Mouse (Mus musculus) midbrain, embryonic 14.5 days (tissue): ENCODE measurements around the gene Med27. TPM values are rescaled to one million over a fixed set of nuclear protein-coding genes. Genes with fewer than 3 reads are reported as not detected.

Experiments
- ATAC-seq: fragments of 200-750 bp; cut with Nextera tagmentation; 2 replicates; pipeline ENCODE4 v1.8.0; 2017; ENCODE audit warnings: moderate number of reproducible peaks, moderate library complexity; ENCODE audit not compliant: low FRiP score, low TSS enrichment
- DNase-seq: peaks from one replicate; pipeline ENCODE4 v3.0.0-alpha.2; 2015
- H3K27ac ChIP-seq: fragments of 300-500 bp; sonication (generic); replicated peaks from 2 replicates; pipeline ENCODE4 v1.5.1; 2014; ENCODE audit warnings: mild to moderate bottlenecking, low read depth, low read length, moderate library complexity
- H3K27me3 ChIP-seq: fragments of 300-500 bp; sonication (generic); 2 replicates; pipeline ENCODE4 v1.6.1; 2014; ENCODE audit warnings: low read length, control low read depth, mixed read lengths; ENCODE audit not compliant: control insufficient read depth, insufficient read depth
- H3K36me3 ChIP-seq: fragments of 300-500 bp; sonication (generic); 2 replicates; pipeline ENCODE4 v1.6.1; 2014; ENCODE audit warnings: low read length, control low read depth; ENCODE audit not compliant: control insufficient read depth, insufficient read depth
- H3K4me1 ChIP-seq: fragments of 300-500 bp; sonication (generic); 2 replicates; pipeline ENCODE4 v1.6.1; 2014; ENCODE audit warnings: mild to moderate bottlenecking, antibody characterized with exemption, low read length, control low read depth; ENCODE audit not compliant: control insufficient read depth, insufficient read depth
- H3K4me2 ChIP-seq: fragments of 300-500 bp; sonication (generic); 2 replicates; pipeline ENCODE4 v1.6.1; 2014; ENCODE audit warnings: mild to moderate bottlenecking, low read length, moderate library complexity
- H3K4me3 ChIP-seq: fragments of 300-500 bp; sonication (generic); replicated peaks from 2 replicates; pipeline ENCODE4 v1.5.1; 2014; ENCODE audit warnings: low read depth, low read length
- H3K9ac ChIP-seq: fragments of 300-500 bp; sonication (generic); replicated peaks from 2 replicates; pipeline ENCODE4 v1.6.1; 2014; ENCODE audit warnings: mild to moderate bottlenecking, low read length, moderate library complexity
- H3K9me3 ChIP-seq: fragments of 300-500 bp; sonication (generic); 2 replicates; pipeline ENCODE4 v1.6.1; 2016; ENCODE audit warnings: low read length, control low read depth, mixed read lengths; ENCODE audit not compliant: control insufficient read depth
- whole genome bisulfite sequencing: fragments of 180-500 bp; shearing (Covaris S2); extraction: QIAGEN DNeasy Blood & Tissue Kit; methylation state at CpG from one replicate; pipeline ENCODE4 v1.1.7; 2014; 5-methylcytosine and 5-hydroxymethylcytosine counted together
- polyA plus RNA-seq: library from polyadenylated mRNA; unstranded; fragments of >200 nt; fragmentation: Nextera tagmentation; extraction: Ambion mirVana; gene quantifications from 2 replicates; pipeline ENCODE4 v1.2.1, GENCODE M21; 2014

Gene Med27
- polyA plus RNA-seq, 1 experiment from 2014 or later: 81.0 TPM

- no peaks in the 10 kb centered on the region for H3K36me3 ChIP-seq
- no peaks in the 10 kb centered on the region for H3K27me3 ChIP-seq
- no peak for ATAC-seq
- no peak for DNase-seq
- no peak overlapping the region for H3K9ac ChIP-seq
- WGBS: 83% methylated on average over 1 of the region's 1 CpGs
- peaks cover 11% of the 10 kb centered on the region for H3K4me1 ChIP-seq
- no peak overlapping the region for H3K27ac ChIP-seq
- H3K4me2 ChIP-seq: no peak overlapping the region
- H3K4me3 ChIP-seq: no peak overlapping the region
- no peaks in the 10 kb centered on the region for H3K9me3 ChIP-seq
These were observed 113.0 kb downstream of the Med27 start for GRCm38 (mm10) chr2:29459648-29460047.

- no peak overlapping the region for H3K4me2 ChIP-seq
- H3K4me1 ChIP-seq: peaks cover 23% of the 10 kb centered on the region
- 85% methylated on average over 2 of the region's 2 CpGs for WGBS
- H3K4me3 ChIP-seq: no peak overlapping the region
- H3K9ac ChIP-seq: no peak overlapping the region
- no peaks in the 10 kb centered on the region for H3K36me3 ChIP-seq
- H3K9me3 ChIP-seq: no peaks in the 10 kb centered on the region
- H3K27ac ChIP-seq: no peak overlapping the region
- ATAC-seq (no peak), DNase-seq (no peak)
- H3K27me3 ChIP-seq: no peaks in the 10 kb centered on the region
These were observed 115.2 kb downstream of the Med27 start for GRCm38 (mm10) chr2:29461841-29462240.

GRCm38 (mm10) chr2:29463039-29463585, 116.5 kb downstream of the Med27 start:
- H3K9ac ChIP-seq: no peak overlapping the region
- no peak overlapping the region for H3K4me2 ChIP-seq
- no peaks in the 10 kb centered on the region for H3K27me3 ChIP-seq
- DNase-seq (no peak), ATAC-seq (no peak)
- no peak overlapping the region for H3K27ac ChIP-seq
- 92% methylated on average over 6 of the region's 6 CpGs for WGBS
- H3K9me3 ChIP-seq: no peaks in the 10 kb centered on the region
- H3K36me3 ChIP-seq: no peaks in the 10 kb centered on the region
- H3K4me3 ChIP-seq: no peak overlapping the region
- peaks cover 23% of the 10 kb centered on the region for H3K4me1 ChIP-seq

GRCm38 (mm10) chr2:29464851-29465648, 118.4 kb downstream of the Med27 start:
- no peaks in the 10 kb centered on the region for H3K36me3 ChIP-seq
- H3K4me1 ChIP-seq: peaks cover 33% of the 10 kb centered on the region
- H3K9ac ChIP-seq: no peak overlapping the region
- ATAC-seq: no peak
- peak overlapping the region; percentile 72 for H3K27ac ChIP-seq
- no peak overlapping the region for H3K4me2 ChIP-seq
- no peaks in the 10 kb centered on the region for H3K9me3 ChIP-seq
- WGBS: 41% methylated on average over 9 of the region's 9 CpGs
- H3K4me3 ChIP-seq: no peak overlapping the region
- H3K27me3 ChIP-seq: no peaks in the 10 kb centered on the region
- peak; percentile 85 for DNase-seq

- DNase-seq (peak; percentile 49), ATAC-seq (0 out of 2 replicates have a peak, but pooled peaks have one; percentile 31)
- Histone ChIP-seq H3K4me3 (no peak overlapping the region), H3K9ac (no peak overlapping the region), H3K27ac (peak overlapping the region; percentile 72), H3K4me2 (no peak overlapping the region), H3K4me1 (peaks cover 33% of the 10 kb centered on the region), H3K27me3 (no peaks in the 10 kb centered on the region), H3K36me3 (no peaks in the 10 kb centered on the region), H3K9me3 (no peaks in the 10 kb centered on the region)
- WGBS: 31% methylated on average over 3 of the region's 3 CpGs
These were observed 119.1 kb downstream of the Med27 start for GRCm38 (mm10) chr2:29465649-29466137.

GRCm38 (mm10) chr2:29466396-29466795, 119.8 kb downstream of the Med27 start:
- Histone ChIP-seq H3K4me2 (no peak overlapping the region), H3K36me3 (no peaks in the 10 kb centered on the region), H3K27ac (0 out of 2 replicates have a peak overlapping the region, but pooled peaks have one; percentile 72), H3K4me3 (no peak overlapping the region), H3K27me3 (no peaks in the 10 kb centered on the region), H3K4me1 (peaks cover 33% of the 10 kb centered on the region), H3K9ac (no peak overlapping the region), H3K9me3 (no peaks in the 10 kb centered on the region)
- WGBS: 84% methylated on average over 4 of the region's 4 CpGs
- no peak for DNase-seq
- ATAC-seq: no peak

- Histone ChIP-seq H3K27me3 (no peaks in the 10 kb centered on the region), H3K4me2 (no peak overlapping the region), H3K9ac (no peak overlapping the region), H3K36me3 (no peaks in the 10 kb centered on the region), H3K4me3 (no peak overlapping the region), H3K27ac (peak overlapping the region; percentile 50), H3K9me3 (no peaks in the 10 kb centered on the region), H3K4me1 (peaks cover 33% of the 10 kb centered on the region)
- 81% methylated on average over 15 of the region's 15 CpGs for WGBS
- no peak for ATAC-seq
- no peak for DNase-seq
These were observed 121.9 kb downstream of the Med27 start for GRCm38 (mm10) chr2:29468517-29468936.

GRCm38 (mm10) chr2:29472952-29473437, 126.4 kb downstream of the Med27 start:
- ATAC-seq: no peak
- H3K27ac ChIP-seq: no peak overlapping the region
- 75% methylated on average over 4 of the region's 4 CpGs for WGBS

More at GRCm38 (mm10) chr2:29472952-29473437, 126.4 kb downstream of the Med27 start:
- Histone ChIP-seq H3K4me1 (peaks cover 10% of the 10 kb centered on the region), H3K9me3 (no peaks in the 10 kb centered on the region), H3K4me2 (no peak overlapping the region), H3K9ac (no peak overlapping the region), H3K27me3 (no peaks in the 10 kb centered on the region), H3K36me3 (no peaks in the 10 kb centered on the region), H3K4me3 (no peak overlapping the region)
- DNase-seq: no peak
